Mouse (Mus musculus): ENCODE results near the gene Med12l. TPM values are rescaled to one million over a fixed set of nuclear protein-coding genes. Genes with fewer than 3 reads are reported as not detected.
A peak's percentile ranks its signal among the peaks of the same experiment; 100 is the strongest.

Gene Med12l
- total and polyA plus RNA-seq, 2 experiments from 2014 or later: 3.3 to 20.5 TPM

DNA sequence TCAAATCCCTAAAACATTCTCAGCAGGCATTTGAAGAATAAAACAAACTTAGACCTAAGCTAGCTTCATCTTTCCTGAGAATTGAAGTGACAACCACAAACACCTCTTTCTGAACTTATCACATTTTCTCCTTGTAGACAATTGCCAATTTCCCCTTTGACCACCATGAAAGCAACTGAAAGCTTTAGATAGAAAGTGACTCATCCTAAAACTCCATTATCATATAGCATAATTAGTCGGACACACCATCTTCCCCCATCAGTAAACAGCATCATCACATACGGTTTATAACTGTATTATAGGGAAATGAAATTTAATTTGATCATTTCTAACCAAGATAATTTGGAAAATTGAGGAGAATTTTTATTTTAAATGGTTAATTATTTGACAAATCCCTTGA is 216.7 kb downstream of the Med12l start:
- no peak for TF ChIP-seq CTCF (IDR thresholded peaks at IDR 0.05; ENCODE audit: low read depth)
- H3K4me1 ChIP-seq (ENCODE audit: insufficient read depth, low read length): no peaks in the 10 kb centered on the region
- H3K27ac ChIP-seq: no peak overlapping the region
- no peak for DNase-seq (ENCODE audit: low spot score)
- H3K27me3 ChIP-seq (ENCODE audit: insufficient read depth, low read length): no peaks in the 10 kb centered on the region
- no peaks in the 10 kb centered on the region for H3K36me3 ChIP-seq (ENCODE audit: insufficient read depth, low read length)
- no peak overlapping the region for H3K9ac ChIP-seq (replicated peaks; ENCODE audit: low read length)
- H3K9me3 ChIP-seq (ENCODE audit: low read length): no peaks in the 10 kb centered on the region
- no peak for ATAC-seq
- no peak overlapping the region for H3K4me2 ChIP-seq (ENCODE audit: low read depth, low read length)
- 92% methylated on average over 2 of the region's 2 CpGs for WGBS
- no peak overlapping the region for H3K4me3 ChIP-seq (ENCODE audit: low read length)

DNA sequence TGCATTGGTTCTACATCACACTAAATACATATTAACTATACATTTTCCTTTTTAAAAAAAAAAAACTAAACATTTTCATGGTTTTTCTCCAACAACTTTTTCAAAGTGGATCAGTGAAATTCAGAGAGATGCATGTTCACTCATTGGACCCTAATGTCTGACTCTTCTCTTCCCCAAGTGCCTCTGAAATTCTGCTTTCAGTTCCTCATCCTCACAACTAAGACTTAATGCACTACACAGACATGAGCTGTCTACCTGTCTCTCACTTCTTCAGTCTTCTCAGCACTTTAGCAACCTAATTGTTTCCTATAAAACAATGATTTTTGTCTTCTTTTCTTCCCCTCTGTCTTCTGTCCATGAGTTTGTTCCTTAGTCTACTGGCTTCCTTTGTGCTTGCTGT is 219.8 kb downstream of the Med12l start:
- no peak for TF ChIP-seq CTCF (IDR thresholded peaks at IDR 0.05; ENCODE audit: low read depth)
- Histone ChIP-seq H3K36me3 (ENCODE audit: insufficient read depth, low read length) (no peaks in the 10 kb centered on the region), H3K4me2 (ENCODE audit: low read depth, low read length) (no peak overlapping the region), H3K4me1 (ENCODE audit: insufficient read depth, low read length) (no peaks in the 10 kb centered on the region; the same call in 1 of the 2 replicates), H3K27ac (no peak overlapping the region), H3K9ac (replicated peaks; ENCODE audit: low read length) (no peak overlapping the region), H3K9me3 (ENCODE audit: low read length) (no peaks in the 10 kb centered on the region), H3K4me3 (ENCODE audit: low read length) (no peak overlapping the region), H3K27me3 (ENCODE audit: insufficient read depth, low read length) (no peaks in the 10 kb centered on the region)
- no peak for ATAC-seq
- DNase-seq (ENCODE audit: low spot score): no peak

DNA sequence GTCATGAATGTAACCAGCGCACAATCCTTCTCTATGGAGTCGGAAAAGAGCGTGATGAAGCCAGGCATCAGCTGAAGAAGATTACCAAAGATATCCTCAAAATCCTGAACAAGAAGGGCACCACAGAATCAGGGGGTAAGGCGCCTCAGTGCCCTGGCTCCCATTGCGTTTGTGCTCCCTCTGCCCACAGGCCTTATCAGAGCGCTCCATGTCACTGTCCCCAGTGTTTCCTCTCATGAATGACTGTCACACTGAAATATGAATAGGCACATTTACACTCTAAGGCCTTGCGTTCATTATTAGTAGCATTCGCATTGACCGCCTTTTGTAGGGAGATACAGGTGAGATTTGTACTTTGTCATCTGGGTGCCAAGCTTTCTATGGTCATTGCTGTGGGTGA is 222.1 kb downstream of the Med12l start:
- 96% methylated on average over 9 of the region's 9 CpGs for WGBS
- no peak for TF ChIP-seq CTCF (IDR thresholded peaks at IDR 0.05; ENCODE audit: low read depth)
- Histone ChIP-seq H3K27ac (no peak overlapping the region), H3K4me2 (ENCODE audit: low read depth, low read length) (no peak overlapping the region), H3K36me3 (ENCODE audit: insufficient read depth, low read length) (no peaks in the 10 kb centered on the region), H3K9me3 (ENCODE audit: low read length) (no peaks in the 10 kb centered on the region), H3K27me3 (ENCODE audit: insufficient read depth, low read length) (no peaks in the 10 kb centered on the region), H3K4me3 (ENCODE audit: low read length) (no peak overlapping the region), H3K9ac (replicated peaks; ENCODE audit: low read length) (no peak overlapping the region), H3K4me1 (ENCODE audit: insufficient read depth, low read length) (no peaks in the 10 kb centered on the region; the same call in 1 of the 2 replicates)
- no peak for ATAC-seq
- DNase-seq (ENCODE audit: low spot score): no peak

DNA sequence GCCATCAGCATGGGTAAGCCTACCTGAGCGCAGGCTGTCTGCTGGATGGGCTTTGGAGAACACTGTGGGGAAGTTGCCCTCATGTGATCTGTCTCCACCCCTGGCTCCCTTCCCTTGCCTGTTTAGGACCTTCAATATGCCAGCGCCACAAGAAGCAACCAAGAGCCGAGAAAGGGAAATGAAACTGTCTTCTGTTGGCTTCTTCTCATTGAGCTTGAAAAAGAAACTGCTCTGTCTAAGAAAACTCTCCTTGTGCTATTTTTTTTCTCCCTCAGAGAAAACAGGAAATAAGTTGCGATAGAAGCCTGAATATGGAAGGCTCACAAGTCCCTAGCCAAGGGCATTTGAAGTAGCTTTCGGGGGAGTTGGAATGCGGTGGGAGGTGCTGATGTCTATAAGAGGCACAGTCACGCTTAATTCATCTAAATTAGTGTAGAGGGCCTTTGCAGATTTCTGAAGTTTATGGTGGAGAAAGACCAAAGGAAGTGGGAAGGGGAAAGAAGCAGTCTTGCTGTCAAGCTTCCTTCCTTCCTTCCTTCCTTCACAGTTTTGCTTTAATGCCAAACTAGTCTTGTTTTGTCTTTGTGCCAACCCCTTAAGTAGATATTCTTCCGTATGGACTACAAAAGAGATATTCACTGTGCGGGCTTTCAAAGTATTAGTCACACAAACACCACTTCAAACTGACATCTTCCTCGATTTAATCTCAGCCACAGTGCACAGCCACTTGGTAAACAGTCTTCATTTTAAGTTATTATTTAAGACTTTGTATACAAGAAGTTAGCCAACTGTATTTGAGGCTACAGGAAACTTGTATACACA is 223.3 kb downstream of the Med12l start:
- Histone ChIP-seq H3K36me3 (ENCODE audit: insufficient read depth, low read length) (no peaks in the 10 kb centered on the region), H3K9ac (replicated peaks; ENCODE audit: low read length) (no peak overlapping the region), H3K4me3 (ENCODE audit: low read length) (no peak overlapping the region), H3K9me3 (ENCODE audit: low read length) (no peaks in the 10 kb centered on the region), H3K27me3 (ENCODE audit: insufficient read depth, low read length) (no peaks in the 10 kb centered on the region), H3K4me2 (ENCODE audit: low read depth, low read length) (no peak overlapping the region), H3K27ac (0 out of 2 replicates have a peak overlapping the region, but pooled peaks have one; percentile 22), H3K4me1 (ENCODE audit: insufficient read depth, low read length) (no peaks in the 10 kb centered on the region; the same call in 1 of the 2 replicates)
- TF ChIP-seq CTCF (IDR thresholded peaks at IDR 0.05; ENCODE audit: low read depth): no peak
- ATAC-seq: no peak; the same call in 1 of the 2 replicates
- 41% methylated on average over 10 of the region's 10 CpGs for whole genome bisulfite sequencing
- peak; percentile 18 for DNase-seq (ENCODE audit: low spot score)

DNA sequence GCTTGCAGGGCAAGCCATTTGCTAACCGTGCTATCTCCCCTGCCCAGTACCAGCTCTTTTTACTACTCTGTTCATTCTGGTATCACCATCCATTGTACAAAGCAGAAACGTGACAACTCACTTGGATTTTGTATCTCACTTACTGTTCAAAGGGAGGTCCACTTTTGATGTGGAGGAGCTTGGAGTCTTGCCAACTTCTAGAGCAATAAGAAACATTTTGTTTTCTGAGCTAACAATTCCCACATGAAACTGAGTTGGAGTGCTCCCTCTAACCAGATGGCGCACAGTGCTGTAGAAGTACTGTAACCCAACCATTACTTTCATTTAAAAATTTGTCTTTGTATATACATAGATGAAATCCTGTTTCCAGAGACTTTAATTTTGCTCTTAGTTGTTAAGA is 225.3 kb downstream of the Med12l start:
- TF ChIP-seq CTCF (IDR thresholded peaks at IDR 0.05; ENCODE audit: low read depth): no peak
- Histone ChIP-seq H3K9ac (replicated peaks; ENCODE audit: low read length) (no peak overlapping the region), H3K4me2 (ENCODE audit: low read depth, low read length) (no peak overlapping the region), H3K9me3 (ENCODE audit: low read length) (no peaks in the 10 kb centered on the region), H3K4me3 (ENCODE audit: low read length) (no peak overlapping the region), H3K36me3 (ENCODE audit: insufficient read depth, low read length) (no peaks in the 10 kb centered on the region), H3K4me1 (ENCODE audit: insufficient read depth, low read length) (no peaks in the 10 kb centered on the region; the same call in 1 of the 2 replicates), H3K27ac (no peak overlapping the region), H3K27me3 (ENCODE audit: insufficient read depth, low read length) (no peaks in the 10 kb centered on the region)
- DNase-seq (ENCODE audit: low spot score) (no peak), ATAC-seq (no peak)
- 67% methylated on average over 3 of the region's 3 CpGs for WGBS

DNA sequence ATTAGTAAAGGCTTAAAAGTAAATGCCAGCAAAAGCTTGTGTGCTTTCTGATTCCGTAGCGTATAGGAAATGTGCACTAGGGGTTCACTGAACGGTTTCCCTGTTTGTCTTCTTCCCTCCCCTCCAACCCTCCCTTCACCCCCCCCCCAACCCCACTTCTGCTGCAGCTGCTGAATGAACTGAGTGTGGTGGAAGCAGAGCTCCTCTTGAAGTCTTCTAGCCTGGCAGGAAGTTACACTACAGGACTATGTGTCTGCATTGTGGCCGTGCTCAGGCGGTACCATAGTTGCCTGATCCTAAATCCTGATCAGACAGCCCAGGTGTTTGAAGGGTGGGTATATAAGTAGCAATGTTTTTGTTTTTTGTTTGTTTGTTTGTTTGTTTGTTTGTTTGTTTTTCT is 229.3 kb downstream of the Med12l start:
- 72% methylated on average over 5 of the region's 5 CpGs for WGBS
- no peak for TF ChIP-seq CTCF (IDR thresholded peaks at IDR 0.05; ENCODE audit: low read depth)
- no peak for ATAC-seq

DNA sequence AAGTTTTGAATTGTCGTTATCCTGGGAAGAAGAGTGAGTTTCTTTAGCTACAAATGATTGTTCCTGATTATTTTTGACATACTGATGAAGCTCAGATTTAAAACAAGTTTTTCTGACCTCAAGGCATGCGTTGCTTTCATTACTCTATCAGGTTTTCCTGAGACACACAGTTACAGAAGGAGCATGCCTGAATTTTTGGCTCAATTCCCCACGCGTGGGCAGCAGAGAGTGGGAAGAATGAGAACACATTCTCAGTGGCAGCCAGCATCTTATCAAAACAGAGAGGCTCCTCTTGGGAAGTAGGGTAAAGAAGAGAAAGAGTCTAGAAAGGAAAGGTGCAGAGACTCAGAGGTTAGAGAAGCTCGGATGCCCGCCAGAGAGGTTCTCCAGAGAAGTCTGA is 237.8 kb downstream of the Med12l start:
- no peak for ATAC-seq
- Histone ChIP-seq H3K4me3 (ENCODE audit: low read length) (no peak overlapping the region), H3K27ac (no peak overlapping the region), H3K9me3 (ENCODE audit: low read length) (no peaks in the 10 kb centered on the region), H3K36me3 (ENCODE audit: insufficient read depth, low read length) (no peaks in the 10 kb centered on the region), H3K27me3 (ENCODE audit: insufficient read depth, low read length) (no peaks in the 10 kb centered on the region), H3K4me1 (ENCODE audit: insufficient read depth, low read length) (no peaks in the 10 kb centered on the region), H3K4me2 (ENCODE audit: low read depth, low read length) (no peak overlapping the region), H3K9ac (replicated peaks; ENCODE audit: low read length) (no peak overlapping the region)
- DNase-seq (ENCODE audit: low spot score): peak; percentile 12
- TF ChIP-seq CTCF (IDR thresholded peaks at IDR 0.05; ENCODE audit: low read depth): no peak
- WGBS: 69% methylated on average over 6 of the region's 6 CpGs

More for the DNA sequence above, 229.3 kb downstream of the Med12l start:
- no peak overlapping the region for H3K9ac ChIP-seq (replicated peaks; ENCODE audit: low read length)
- H3K27me3 ChIP-seq (ENCODE audit: insufficient read depth, low read length): no peaks in the 10 kb centered on the region
- H3K4me2 ChIP-seq (ENCODE audit: low read depth, low read length): no peak overlapping the region
- no peak overlapping the region for H3K4me3 ChIP-seq (ENCODE audit: low read length)
- no peaks in the 10 kb centered on the region for H3K9me3 ChIP-seq (ENCODE audit: low read length)
- no peaks in the 10 kb centered on the region for H3K4me1 ChIP-seq (ENCODE audit: insufficient read depth, low read length)
- H3K36me3 ChIP-seq (ENCODE audit: insufficient read depth, low read length): no peaks in the 10 kb centered on the region
- DNase-seq (ENCODE audit: low spot score): no peak
- no peak overlapping the region for H3K27ac ChIP-seq

Data from hindbrain, postnatal 0 days (tissue).